Mouse (Mus musculus) hindbrain, embryonic 16.5 days (tissue): ENCODE data around the gene Cnr1. TPM values are rescaled to one million over a fixed set of nuclear protein-coding genes. Genes with fewer than 3 reads are reported as not detected.

Source experiments
- ATAC-seq: fragments of 200-750 bp; cut with Nextera tagmentation; 2 replicates; pipeline ENCODE4 v1.8.0; 2017; ENCODE audit warnings: moderate TSS enrichment, moderate library complexity
- H3K27ac ChIP-seq: fragments of 300-500 bp; sonication (generic); 2 replicates; pipeline ENCODE4 v1.5.1; 2014; ENCODE audit warnings: low read depth, mild to moderate bottlenecking, control low read depth, low read length, moderate library complexity
- H3K27me3 ChIP-seq: fragments of 300-500 bp; sonication (generic); replicated peaks from 2 replicates; pipeline ENCODE4 v1.6.1; 2014; ENCODE audit warnings: low read length; ENCODE audit not compliant: control insufficient read depth, insufficient read depth
- H3K36me3 ChIP-seq: fragments of 300-500 bp; sonication (generic); 2 replicates; pipeline ENCODE4 v1.6.1; 2014; ENCODE audit warnings: mild to moderate bottlenecking, low read length, moderate library complexity, mixed read lengths; ENCODE audit not compliant: control insufficient read depth, insufficient read depth
- H3K4me1 ChIP-seq: fragments of 300-500 bp; sonication (generic); 2 replicates; pipeline ENCODE4 v1.6.1; 2014; ENCODE audit warnings: low read depth, low read length; ENCODE audit not compliant: control insufficient read depth, insufficient read depth
- H3K4me2 ChIP-seq: fragments of 300-500 bp; sonication (generic); 2 replicates; pipeline ENCODE4 v1.6.1; 2014; ENCODE audit warnings: mild to moderate bottlenecking, low read length, control low read depth, moderate library complexity
- H3K4me3 ChIP-seq: fragments of 300-500 bp; sonication (generic); 2 replicates; pipeline ENCODE4 v1.5.1; 2014; ENCODE audit warnings: mild to moderate bottlenecking, low read length, control low read depth, moderate library complexity
- H3K9ac ChIP-seq: fragments of 300-500 bp; sonication (generic); 2 replicates; pipeline ENCODE4 v1.6.1; 2014; ENCODE audit warnings: low read depth, mild to moderate bottlenecking, control low read depth, low read length, moderate library complexity
- H3K9me3 ChIP-seq: fragments of 300-500 bp; sonication (generic); 2 replicates; pipeline ENCODE4 v1.6.1; 2014; ENCODE audit warnings: mild to moderate bottlenecking, low read length, moderate library complexity; ENCODE audit not compliant: control insufficient read depth
- WGBS: fragments of 180-500 bp; shearing (Covaris S2); extraction: QIAGEN DNeasy Blood & Tissue Kit; methylation state at CpG from one replicate; pipeline ENCODE4 v1.1.7; 2014; 5-methylcytosine and 5-hydroxymethylcytosine counted together
- polyA plus RNA-seq: library from polyadenylated mRNA; unstranded; fragments of >200 nt; fragmentation: Nextera tagmentation; extraction: Ambion mirVana; gene quantifications from 2 replicates; pipeline ENCODE4 v1.2.1, GENCODE M21; 2015

Cnr1 gene
- polyA plus RNA-seq, 1 experiment from 2014 or later = 52.0 TPM

GRCm38 (mm10) chr4:33903812-33904340, 20.5 kb upstream of the Cnr1 start:
- H3K36me3 ChIP-seq = no peaks in the 10 kb centered on the region
- no peak for ATAC-seq
- WGBS = 76% methylated on average over 1 of the region's 1 CpGs

GRCm38 (mm10) chr4:33904826-33905225, 19.6 kb upstream of the Cnr1 start:
- H3K27ac ChIP-seq = no peak overlapping the region
- no peak overlapping the region for H3K4me3 ChIP-seq
- H3K9me3 ChIP-seq = no peaks in the 10 kb centered on the region
- no peaks in the 10 kb centered on the region for H3K4me1 ChIP-seq
- no peak overlapping the region for H3K9ac ChIP-seq
- no peaks in the 10 kb centered on the region for H3K27me3 ChIP-seq
- H3K36me3 ChIP-seq = no peaks in the 10 kb centered on the region
- no peak for ATAC-seq
- no peak overlapping the region for H3K4me2 ChIP-seq
- 79% methylated on average over 4 of the region's 4 CpGs for WGBS

More at GRCm38 (mm10) chr4:33903812-33904340, 20.5 kb upstream of the Cnr1 start:
- no peak overlapping the region for H3K4me2 ChIP-seq
- H3K4me3 ChIP-seq = no peak overlapping the region
- no peaks in the 10 kb centered on the region for H3K4me1 ChIP-seq
- H3K27me3 ChIP-seq = no peaks in the 10 kb centered on the region
- H3K27ac ChIP-seq = no peak overlapping the region
- H3K9ac ChIP-seq = no peak overlapping the region
- no peaks in the 10 kb centered on the region for H3K9me3 ChIP-seq

- H3K9me3 ChIP-seq = no peaks in the 10 kb centered on the region
- no peak overlapping the region for H3K27ac ChIP-seq
- no peaks in the 10 kb centered on the region for H3K27me3 ChIP-seq
- ATAC-seq = no peak
- WGBS = 36% methylated on average over 3 of the region's 3 CpGs
- no peak overlapping the region for H3K4me3 ChIP-seq
- no peak overlapping the region for H3K9ac ChIP-seq
- no peaks in the 10 kb centered on the region for H3K4me1 ChIP-seq
- H3K4me2 ChIP-seq = no peak overlapping the region
- H3K36me3 ChIP-seq = no peaks in the 10 kb centered on the region
Measured at GRCm38 (mm10) chr4:33908786-33909185, 15.6 kb upstream of the Cnr1 start.

GRCm38 (mm10) chr4:33915730-33916129, 8.7 kb upstream of the Cnr1 start:
- Histone ChIP-seq H3K4me1 (no peaks in the 10 kb centered on the region), H3K27me3 (0 out of 2 replicates have a peak, but pooled peaks cover 2% of the 10 kb centered on the region), H3K4me2 (no peak overlapping the region), H3K9ac (no peak overlapping the region), H3K27ac (no peak overlapping the region), H3K4me3 (no peak overlapping the region), H3K36me3 (no peaks in the 10 kb centered on the region), H3K9me3 (no peaks in the 10 kb centered on the region)
- no peak; the same call in 1 of the 2 replicates for ATAC-seq
- WGBS = 60% methylated on average over 5 of the region's 5 CpGs

GRCm38 (mm10) chr4:33920807-33921206, 3.6 kb upstream of the Cnr1 start:
- WGBS = 46% methylated on average over 5 of the region's 5 CpGs
- H3K4me2 ChIP-seq = no peak overlapping the region
- no peak overlapping the region for H3K27ac ChIP-seq
- H3K9ac ChIP-seq = no peak overlapping the region
- H3K27me3 ChIP-seq = peaks cover 2% of the 10 kb centered on the region; the same call in 1 of the 2 replicates
- H3K4me3 ChIP-seq = no peak overlapping the region
- H3K36me3 ChIP-seq = no peaks in the 10 kb centered on the region
- peaks cover 11% of the 10 kb centered on the region for H3K4me1 ChIP-seq
- no peak for ATAC-seq
- no peaks in the 10 kb centered on the region for H3K9me3 ChIP-seq

- ATAC-seq = peak; percentile 31
- Histone ChIP-seq H3K36me3 (no peaks in the 10 kb centered on the region), H3K9ac (peak overlapping the region; percentile 96), H3K4me3 (peak overlapping the region; percentile 82), H3K27me3 (peaks cover 2% of the 10 kb centered on the region; the same call in 1 of the 2 replicates), H3K4me1 (peaks cover 11% of the 10 kb centered on the region), H3K4me2 (peak overlapping the region; percentile 92), H3K9me3 (no peaks in the 10 kb centered on the region), H3K27ac (peak overlapping the region; percentile 94)
- WGBS = 3% methylated on average over 19 of the region's 19 CpGs
Measured at GRCm38 (mm10) chr4:33923151-33923760, 1.1 kb upstream of the Cnr1 start.

- H3K9ac ChIP-seq = peak overlapping the region; percentile 96
- H3K4me2 ChIP-seq = peak overlapping the region; percentile 92
- no peaks in the 10 kb centered on the region for H3K36me3 ChIP-seq
- H3K4me3 ChIP-seq = peak overlapping the region; percentile 82
- peak; percentile 55 for ATAC-seq
- H3K27me3 ChIP-seq = peaks cover 2% of the 10 kb centered on the region; the same call in 1 of the 2 replicates
- WGBS = 3% methylated on average over 16 of the region's 55 CpGs
- peaks cover 11% of the 10 kb centered on the region for H3K4me1 ChIP-seq
- H3K27ac ChIP-seq = peak overlapping the region; percentile 94
- no peaks in the 10 kb centered on the region for H3K9me3 ChIP-seq
Measured at GRCm38 (mm10) chr4:33923761-33924233, 596 bp upstream of the Cnr1 start.

GRCm38 (mm10) chr4:33924889-33925245, 474 bp downstream of the Cnr1 start:
- peak overlapping the region; percentile 82 for H3K4me3 ChIP-seq
- H3K4me2 ChIP-seq = peak overlapping the region; percentile 92
- H3K9ac ChIP-seq = peak overlapping the region; percentile 96
- peaks cover 11% of the 10 kb centered on the region for H3K4me1 ChIP-seq
- H3K36me3 ChIP-seq = no peaks in the 10 kb centered on the region
- H3K9me3 ChIP-seq = no peaks in the 10 kb centered on the region
- H3K27ac ChIP-seq = peak overlapping the region; percentile 94
- 0% methylated on average over 23 of the region's 24 CpGs for WGBS
- H3K27me3 ChIP-seq = no peaks in the 10 kb centered on the region; the same call in 1 of the 2 replicates
- ATAC-seq = peak; percentile 74; the same call in 1 of the 2 replicates

GRCm38 (mm10) chr4:33925489-33925888, 1.1 kb downstream of the Cnr1 start:
- Histone ChIP-seq H3K27me3 (no peaks in the 10 kb centered on the region; the same call in 1 of the 2 replicates), H3K27ac (peak overlapping the region; percentile 94), H3K36me3 (no peaks in the 10 kb centered on the region), H3K9me3 (no peaks in the 10 kb centered on the region), H3K4me2 (peak overlapping the region; percentile 92), H3K4me1 (peaks cover 11% of the 10 kb centered on the region), H3K9ac (peak overlapping the region; percentile 96), H3K4me3 (peak overlapping the region; percentile 82)
- WGBS = 40% methylated on average over 4 of the region's 4 CpGs
- no peak for ATAC-seq
